Mouse (Mus musculus) ES-Bruce4 (cell line): ENCODE measurements around the gene Riok1. TPM values are rescaled to one million over a fixed set of nuclear protein-coding genes. Genes with fewer than 3 reads are reported as not detected.

Experiments used
- H3K27ac ChIP-seq: 2 replicates; pipeline ENCODE4 v1.5.1; 2012; ENCODE audit warnings: low read length, inconsistent platforms; ENCODE audit not compliant: insufficient read depth
- H3K27me3 ChIP-seq: 2 replicates; pipeline ENCODE4 v1.6.1; 2012; ENCODE audit warnings: mild to moderate bottlenecking, low read length, inconsistent platforms; ENCODE audit not compliant: control insufficient read depth, poor library complexity, insufficient read depth, severe bottlenecking
- H3K36me3 ChIP-seq: 2 replicates; pipeline ENCODE4 v1.6.1; 2012; ENCODE audit warnings: inconsistent platforms, mild to moderate bottlenecking, low read length, moderate library complexity; ENCODE audit not compliant: control insufficient read depth, poor library complexity, insufficient read depth, severe bottlenecking
- H3K4me1 ChIP-seq: one replicate; pipeline ENCODE4 v1.8.1; 2011; ENCODE audit warnings: low read length; ENCODE audit not compliant: control insufficient read depth, insufficient read depth
- H3K4me3 ChIP-seq: 2 replicates; pipeline ENCODE4 v1.5.1; 2011; ENCODE audit warnings: low read depth, mild to moderate bottlenecking, low read length
- H3K9ac ChIP-seq: 2 replicates; pipeline ENCODE4 v1.6.1; 2012; ENCODE audit warnings: low read depth, mild to moderate bottlenecking, inconsistent platforms; ENCODE audit not compliant: poor library complexity, severe bottlenecking
- H3K9me3 ChIP-seq: replicated peaks from 2 replicates; pipeline ENCODE4 v1.6.1; 2012; ENCODE audit warnings: mild to moderate bottlenecking, low read length, inconsistent platforms; ENCODE audit not compliant: control insufficient read depth, poor library complexity, insufficient read depth, severe bottlenecking
- CTCF ChIP-seq: IDR thresholded peaks from one replicate; pipeline ENCODE4 v1.8.1; 2011; ENCODE audit warnings: low read depth, low read length
- EP300 ChIP-seq: IDR thresholded peaks from 2 replicates; pipeline ENCODE4 v1.6.1; 2011; ENCODE audit warnings: low read depth, low read length; ENCODE audit not compliant: insufficient read depth
- POLR2A ChIP-seq: IDR thresholded peaks from one replicate; pipeline ENCODE4 v1.8.1; 2011; ENCODE audit warnings: low read length; ENCODE audit not compliant: insufficient read depth
- polyA plus RNA-seq: library from polyadenylated mRNA; stranded (reverse); fragments of >200 nt; gene quantifications from 2 replicates; pipeline ENCODE4 v1.2.4, GENCODE M21; 2011; ENCODE audit warnings: low read depth; ENCODE audit not compliant: missing spikeins, insufficient read depth, insufficient read length

Gene Riok1
- polyA plus RNA-seq, 1 experiment, result 47.5 TPM

DNA sequence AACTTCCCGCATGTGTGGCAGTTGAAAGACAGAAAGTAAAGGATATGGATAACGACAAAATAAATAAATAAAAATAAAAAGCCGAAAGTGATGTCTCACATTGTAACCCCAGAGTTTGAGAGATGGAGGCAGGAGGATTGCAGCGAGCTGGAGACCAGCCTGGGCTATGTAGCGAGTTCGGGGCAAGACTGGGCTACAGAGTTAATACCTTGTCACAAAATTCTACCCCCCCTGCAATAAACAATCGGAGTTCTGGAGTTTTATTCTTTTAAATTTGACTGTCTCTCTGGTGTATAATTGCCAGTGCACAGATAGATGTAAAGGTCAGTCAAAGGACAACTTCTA lies 42.4 kb upstream of the Riok1 start:
- peaks cover 20% of the 10 kb centered on the region for H3K36me3 ChIP-seq
- H3K9ac ChIP-seq, result peak overlapping the region; percentile 55; the same call in 1 of the 2 replicates
- H3K27me3 ChIP-seq, result no peaks in the 10 kb centered on the region
- no peak for TF ChIP-seq EP300
- no peak for TF ChIP-seq POLR2A
- no peak for TF ChIP-seq CTCF
- H3K4me1 ChIP-seq, result no peaks in the 10 kb centered on the region
- no peaks in the 10 kb centered on the region for H3K9me3 ChIP-seq
- no peak overlapping the region for H3K27ac ChIP-seq
- 0 out of 2 replicates have a peak overlapping the region, but pooled peaks have one; percentile 8 for H3K4me3 ChIP-seq

DNA sequence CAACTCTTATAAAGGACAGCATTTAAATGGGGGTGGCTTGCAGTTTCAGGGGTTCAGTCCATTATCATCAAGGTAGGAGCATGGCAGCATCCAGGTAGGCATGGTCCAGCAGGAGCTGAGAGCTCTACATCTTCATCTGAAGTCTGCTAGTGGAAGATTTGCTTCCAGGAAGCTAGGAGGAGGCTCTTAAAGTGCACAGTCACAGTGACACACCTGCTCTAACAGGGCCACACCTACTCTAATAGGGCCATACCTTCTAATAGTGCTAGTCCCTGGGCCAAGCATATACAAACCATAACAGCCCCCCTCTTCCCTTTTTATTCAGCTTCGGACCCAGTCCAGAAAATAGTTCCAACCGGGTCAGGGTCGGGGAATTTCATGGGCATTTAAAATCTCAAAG lies 37.1 kb upstream of the Riok1 start:
- TF ChIP-seq CTCF (no peak), EP300 (no peak), POLR2A (no peak)
- no peaks in the 10 kb centered on the region for H3K4me1 ChIP-seq
- no peak overlapping the region for H3K9ac ChIP-seq
- no peaks in the 10 kb centered on the region for H3K36me3 ChIP-seq
- H3K4me3 ChIP-seq, result no peak overlapping the region
- H3K27me3 ChIP-seq, result no peaks in the 10 kb centered on the region
- H3K9me3 ChIP-seq, result no peaks in the 10 kb centered on the region
- no peak overlapping the region for H3K27ac ChIP-seq

- no peak overlapping the region for H3K4me3 ChIP-seq
- no peaks in the 10 kb centered on the region for H3K9me3 ChIP-seq
- no peaks in the 10 kb centered on the region for H3K27me3 ChIP-seq
- no peaks in the 10 kb centered on the region for H3K36me3 ChIP-seq
- no peak overlapping the region for H3K27ac ChIP-seq
- TF ChIP-seq CTCF (no peak), POLR2A (no peak), EP300 (no peak)
- H3K4me1 ChIP-seq, result no peaks in the 10 kb centered on the region
- no peak overlapping the region for H3K9ac ChIP-seq
These were observed 34.3 kb upstream of the Riok1 start for GRCm38 (mm10) chr13:38002461-38002860.

- no peak overlapping the region for H3K4me3 ChIP-seq
- no peak overlapping the region for H3K27ac ChIP-seq
- no peaks in the 10 kb centered on the region for H3K36me3 ChIP-seq
- H3K9ac ChIP-seq, result no peak overlapping the region
- TF ChIP-seq POLR2A, result no peak
- TF ChIP-seq EP300, result no peak
- TF ChIP-seq CTCF, result no peak
- H3K4me1 ChIP-seq, result no peaks in the 10 kb centered on the region
- no peaks in the 10 kb centered on the region for H3K9me3 ChIP-seq
- H3K27me3 ChIP-seq, result no peaks in the 10 kb centered on the region
These were observed 28.8 kb upstream of the Riok1 start for GRCm38 (mm10) chr13:38007972-38008371.

- no peaks in the 10 kb centered on the region for H3K36me3 ChIP-seq
- TF ChIP-seq POLR2A (no peak), CTCF (no peak), EP300 (no peak)
These were observed 26.9 kb upstream of the Riok1 start for GRCm38 (mm10) chr13:38009721-38010408.

DNA sequence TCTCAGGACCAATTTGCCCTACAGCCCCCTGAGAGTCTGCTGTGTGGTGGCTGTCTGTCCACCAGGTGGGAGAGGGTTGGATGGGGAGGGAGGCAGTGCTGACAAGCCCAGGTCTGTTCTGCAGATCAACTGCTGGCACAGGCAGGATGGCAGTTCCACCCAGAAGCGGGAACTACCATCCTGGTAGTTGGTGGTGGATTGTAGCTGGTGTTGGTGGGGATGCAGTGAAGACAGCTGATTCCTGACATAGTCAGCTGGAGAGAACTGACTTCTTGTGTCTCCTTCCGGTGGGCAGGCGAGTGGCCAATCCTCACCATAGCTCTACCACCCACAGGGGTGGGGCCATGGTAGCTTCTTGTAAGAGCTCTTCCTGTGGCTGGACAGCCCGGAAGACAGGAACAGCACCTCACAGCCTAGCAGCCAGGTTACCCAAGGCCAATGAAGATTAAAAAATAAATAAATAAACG lies 26.3 kb upstream of the Riok1 start:
- Histone ChIP-seq H3K27me3 (no peaks in the 10 kb centered on the region), H3K4me3 (no peak overlapping the region), H3K4me1 (no peaks in the 10 kb centered on the region), H3K27ac (no peak overlapping the region), H3K9ac (no peak overlapping the region), H3K36me3 (no peaks in the 10 kb centered on the region), H3K9me3 (no peaks in the 10 kb centered on the region)
- no peak for TF ChIP-seq EP300
- no peak for TF ChIP-seq CTCF
- no peak for TF ChIP-seq POLR2A

More at GRCm38 (mm10) chr13:38009721-38010408, 26.9 kb upstream of the Riok1 start:
- H3K27me3 ChIP-seq, result no peaks in the 10 kb centered on the region
- no peak overlapping the region for H3K27ac ChIP-seq
- H3K4me3 ChIP-seq, result no peak overlapping the region
- no peaks in the 10 kb centered on the region for H3K4me1 ChIP-seq
- H3K9ac ChIP-seq, result no peak overlapping the region
- no peaks in the 10 kb centered on the region for H3K9me3 ChIP-seq
